Mouse (Mus musculus) mouse trophoblast stem cell (cell line): ENCODE results near the gene Snx27.

Experiments used
- in situ Hi-C, 2 experiments: fragments of 300-500 bp; cut with MseI, MboI; formaldehyde crosslinking; loops; 2 replicates in 1 of 2; 3 replicates in 1 of 2; pipeline ENCODE4 v1.15.1; 2025

The Snx27 gene

DNA sequence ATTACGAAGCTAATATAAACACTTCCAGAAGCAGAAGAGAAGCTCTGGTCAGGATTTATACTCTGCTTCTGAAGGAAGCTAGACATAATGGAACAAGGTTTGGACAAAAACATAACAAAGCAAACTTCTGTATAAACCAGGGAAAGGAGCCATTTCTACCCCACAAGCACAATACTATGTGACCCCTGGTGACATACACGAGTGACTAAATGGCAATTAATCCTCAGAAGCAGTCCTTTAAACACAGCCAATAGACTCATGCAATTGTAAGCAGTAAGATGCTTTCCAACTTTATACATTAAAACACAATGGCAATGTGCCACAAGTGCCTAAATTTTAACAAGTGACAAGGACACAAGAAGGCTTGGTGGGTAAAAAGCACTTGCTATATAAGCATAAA is 15.3 kb downstream of the Snx27 start:
- in situ Hi-C loops = no loop called here

- in situ Hi-C loops = no loop called here
Observed at GRCm38 (mm10) chr3:94565557-94565956, 17.0 kb downstream of the Snx27 start.

GRCm38 (mm10) chr3:94565127-94565526 is 17.4 kb downstream of the Snx27 start:
- in situ Hi-C loops = no loop called here

DNA sequence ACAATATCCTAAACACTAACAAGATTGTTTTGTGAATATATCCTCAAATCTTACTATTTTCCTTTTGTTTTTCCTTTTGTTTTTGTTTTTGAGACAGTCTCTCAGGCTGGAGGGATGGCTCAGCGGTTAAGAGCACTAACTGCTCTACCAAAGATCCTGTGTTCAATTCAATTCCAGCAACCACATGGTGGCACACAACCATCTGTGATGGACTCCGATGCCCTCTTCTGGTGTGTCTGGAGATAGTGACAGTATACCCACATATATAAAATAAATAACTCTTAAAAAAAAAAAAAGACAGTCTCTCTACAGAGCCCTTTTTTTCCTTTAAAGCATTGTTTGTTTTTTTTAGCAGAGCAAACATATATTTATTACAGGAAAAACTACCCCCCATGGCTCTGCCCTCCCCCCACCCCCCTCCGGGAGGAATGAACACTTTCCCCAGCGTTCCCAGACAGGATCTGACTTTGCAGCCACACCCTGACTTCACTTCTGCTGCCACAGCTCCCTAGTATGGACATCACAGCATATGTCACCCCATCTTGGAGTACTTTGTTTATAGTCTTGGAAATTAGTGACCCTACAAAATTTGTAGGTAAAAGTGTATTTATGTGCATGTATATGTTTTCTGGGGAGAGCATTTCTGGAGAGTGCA is 18.0 kb downstream of the Snx27 start:
- in situ Hi-C loops = no loop called here

- in situ Hi-C loops = no loop called here
Observed at GRCm38 (mm10) chr3:94563163-94563562, 19.4 kb downstream of the Snx27 start.

DNA sequence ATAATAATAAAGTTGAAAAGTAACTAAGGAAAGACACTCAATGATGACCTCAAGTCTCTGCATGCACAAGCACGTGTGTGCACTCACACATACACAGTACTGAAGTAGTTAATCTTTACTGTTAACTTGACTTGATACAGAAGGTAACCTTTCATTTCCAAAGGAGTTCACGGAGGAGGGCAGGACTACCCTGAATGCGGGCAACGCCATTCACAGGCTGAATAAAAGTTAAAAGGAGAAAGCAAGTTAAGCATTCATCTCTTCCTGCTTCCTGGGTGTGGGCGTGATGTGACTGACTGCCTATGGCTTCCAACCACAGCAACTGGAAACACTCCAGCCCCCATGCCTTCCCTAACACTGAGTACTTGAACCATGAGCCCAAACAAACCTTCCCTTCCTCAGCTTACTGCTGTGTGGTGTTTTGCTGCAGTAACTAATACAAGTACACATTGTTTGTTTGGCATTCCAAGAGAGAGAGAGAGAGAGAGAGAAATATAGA is 22.5 kb downstream of the Snx27 start:
- in situ Hi-C loops = no loop called here

- in situ Hi-C loops = no loop called here
Observed at GRCm38 (mm10) chr3:94549041-94549440, 33.5 kb downstream of the Snx27 start.

DNA sequence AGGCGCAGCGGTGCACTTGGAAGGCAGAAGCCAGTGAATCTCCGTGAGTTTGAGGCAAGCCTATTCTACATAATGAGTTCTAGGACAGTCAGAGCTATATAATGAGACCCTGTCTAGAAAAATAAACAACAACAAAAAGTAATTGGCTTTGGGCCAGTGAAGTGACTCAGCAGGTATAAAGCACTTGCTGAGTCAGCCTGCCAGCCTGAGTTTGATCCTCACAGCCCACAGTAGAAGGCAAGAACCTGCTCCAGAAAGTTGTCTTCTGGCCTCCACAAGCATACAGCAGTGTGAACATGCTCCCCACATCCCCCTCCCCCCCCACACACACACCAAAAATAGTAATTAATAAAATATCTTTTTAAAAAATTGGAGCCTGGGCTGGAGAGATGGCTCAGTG is 45.3 kb downstream of the Snx27 start:
- in situ Hi-C loops = loop anchor here in 1 of 2 experiments (10.0 kb wide), 1 partner anchor 68 kb away; no protein-coding TSS in a partner anchor

- in situ Hi-C loops = loop anchor here in 1 of 2 experiments (10.0 kb wide), 1 partner anchor 71 kb away; no protein-coding TSS in a partner anchor
Observed at GRCm38 (mm10) chr3:94533968-94534367, 48.5 kb downstream of the Snx27 start.

- in situ Hi-C loops = no loop called here
Observed at GRCm38 (mm10) chr3:94526731-94527130, 55.8 kb downstream of the Snx27 start.

- in situ Hi-C loops = no loop called here
Observed at GRCm38 (mm10) chr3:94506664-94507063, 75.9 kb downstream of the Snx27 start.

DNA sequence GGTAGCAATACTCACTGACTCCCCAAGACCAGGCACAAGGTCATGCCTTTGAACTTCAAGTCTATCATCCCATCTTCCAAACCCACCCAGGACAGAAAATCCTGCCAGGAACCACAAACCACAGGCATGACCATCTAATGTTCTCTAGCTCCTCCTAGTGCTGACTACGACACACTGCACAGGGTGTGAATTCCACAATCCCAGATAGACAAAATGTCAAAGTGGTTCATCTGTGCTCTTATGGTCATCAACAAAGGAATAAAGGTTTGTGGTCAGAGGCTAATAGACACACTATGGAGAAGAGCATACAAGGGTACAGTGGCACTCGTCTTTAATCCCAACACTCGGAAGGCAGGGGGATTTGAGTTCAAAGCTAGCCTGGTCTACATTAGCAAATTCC is 80.3 kb downstream of the Snx27 start:
- in situ Hi-C loops = no loop called here

GRCm38 (mm10) chr3:94497162-94497561 is 85.4 kb downstream of the Snx27 start:
- in situ Hi-C loops = loop anchor here in 1 of 2 experiments (5.0 kb wide), 1 partner anchor 35 kb away; no protein-coding TSS in a partner anchor

- in situ Hi-C loops = no loop called here
Observed at GRCm38 (mm10) chr3:94487581-94487980, 94.9 kb downstream of the Snx27 start.

- in situ Hi-C loops = no loop called here
Observed at GRCm38 (mm10) chr3:94485922-94486321, 96.6 kb downstream of the Snx27 start.

DNA sequence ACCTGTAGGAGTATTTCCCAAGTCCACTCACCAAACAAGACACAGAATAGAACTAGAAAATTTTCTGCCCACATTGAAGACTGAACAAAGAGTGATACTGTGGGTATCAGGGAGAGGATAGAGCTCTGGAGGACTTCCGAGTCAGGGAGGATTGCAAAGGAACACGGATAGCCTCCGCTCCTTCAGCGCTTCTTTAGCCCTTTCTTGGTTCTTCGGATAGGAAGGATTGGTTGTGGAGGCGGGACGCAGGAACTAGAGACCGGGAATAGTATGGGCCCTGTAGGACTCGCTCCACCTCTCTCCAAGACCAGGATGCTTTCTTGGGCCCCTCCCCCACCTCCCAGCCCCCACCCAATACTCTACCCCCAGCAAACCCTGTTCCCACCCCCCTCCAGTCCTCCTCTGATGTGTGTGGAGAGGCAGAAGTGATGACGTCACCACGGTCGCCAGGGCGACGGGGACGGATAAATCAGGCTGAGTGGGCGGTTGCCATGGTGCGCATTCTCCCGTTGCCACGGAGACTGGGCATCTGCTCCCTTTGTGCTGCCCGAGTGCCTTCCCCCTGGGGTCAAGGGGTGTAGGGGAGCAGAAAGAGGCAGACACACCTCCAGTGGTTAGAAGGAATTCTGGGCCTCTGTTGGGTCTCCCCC is 98.6 kb downstream of the Snx27 start:
- in situ Hi-C loops = no loop called here

- in situ Hi-C loops = no loop called here
Observed at GRCm38 (mm10) chr3:94482764-94483385, 99.6 kb downstream of the Snx27 start.

DNA sequence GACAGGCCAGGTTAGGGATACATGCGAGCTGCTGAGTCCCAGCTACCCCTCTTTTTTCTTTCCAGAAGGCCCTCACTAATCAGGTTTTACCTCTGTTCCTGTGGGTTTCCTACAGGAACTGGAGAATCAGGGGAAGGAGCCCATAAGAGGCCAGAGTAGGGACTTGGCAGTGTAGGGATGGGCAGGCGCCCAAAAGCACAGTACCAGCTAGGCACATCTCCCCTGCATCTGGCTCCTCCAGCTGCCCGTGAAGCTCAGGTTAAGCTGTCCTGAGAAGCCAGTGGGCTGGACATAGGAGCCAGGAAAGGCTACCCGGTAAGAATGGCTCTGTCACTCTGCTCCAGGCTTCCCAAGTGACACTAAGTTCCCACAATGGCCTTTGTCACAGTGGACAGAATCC is 101.1 kb downstream of the Snx27 start:
- in situ Hi-C loops = no loop called here

- in situ Hi-C loops = no loop called here
Observed at GRCm38 (mm10) chr3:94480291-94480884, 102.1 kb downstream of the Snx27 start, which contains the start of gene Riiad1. Gene Riiad1 (minus strand): TSS chr3:94480341.

DNA sequence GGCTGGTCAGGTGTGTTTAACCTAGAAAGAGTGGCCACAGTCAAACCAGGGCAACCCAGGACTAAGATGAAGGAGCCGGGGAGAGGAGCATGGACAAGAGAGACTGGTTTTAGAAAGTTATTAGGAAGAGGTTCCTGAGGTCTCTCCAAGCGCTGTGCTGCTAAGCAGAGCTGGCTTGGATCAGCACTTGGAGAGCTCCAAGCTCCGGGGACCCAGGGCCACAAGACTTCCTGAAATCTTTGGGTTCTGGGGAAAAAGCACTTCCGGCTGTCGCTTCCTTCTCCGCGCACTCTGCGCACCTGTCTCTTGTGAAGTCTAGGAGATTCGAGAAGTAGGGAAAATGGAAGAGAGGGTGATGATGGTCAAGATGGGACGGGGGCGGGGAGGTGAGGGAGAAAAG is 103.0 kb downstream of the Snx27 start:
- in situ Hi-C loops = no loop called here

- in situ Hi-C loops = no loop called here
Observed at GRCm38 (mm10) chr3:94478591-94479169, 103.8 kb downstream of the Snx27 start.

- in situ Hi-C loops = no loop called here
Observed at GRCm38 (mm10) chr3:94477981-94478422, 104.5 kb downstream of the Snx27 start, which contains the start of gene Celf3. Gene Celf3 (plus strand): TSS chr3:94478295.
